Mouse (Mus musculus): Measurements from ENCODE around the gene Stap2. TPM values are rescaled to one million over a fixed set of nuclear protein-coding genes. Genes with fewer than 3 reads are reported as not detected.

Gene Stap2
- total and polyA plus RNA-seq, 3 experiments = 12.2 to 28.6 (median 14.8) TPM

DNA sequence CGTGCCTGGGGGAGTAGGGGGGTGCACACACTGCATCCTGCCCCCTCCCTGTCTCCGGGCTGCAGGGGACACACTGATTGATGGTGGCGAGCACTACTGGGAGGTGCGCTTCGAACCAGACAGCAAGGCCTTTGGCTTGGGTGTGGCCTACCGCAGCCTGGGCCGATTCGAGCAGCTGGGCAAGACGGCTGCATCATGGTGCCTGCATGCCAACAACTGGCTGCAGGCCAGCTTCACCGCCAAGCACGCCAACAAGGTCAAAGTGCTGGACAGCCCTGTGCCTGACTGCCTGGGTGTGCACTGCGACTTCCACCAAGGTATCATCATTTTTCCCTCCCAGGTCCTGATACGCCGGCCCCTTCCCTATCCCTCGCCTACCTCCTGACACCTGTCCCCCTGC, 9.4 kb downstream of the Stap2 start:
- Histone ChIP-seq H3K4me3 (no peak overlapping the region), H3K27me3 (ENCODE audit: control insufficient read depth, insufficient read depth, low read length) (no peaks in the 10 kb centered on the region), H3K36me3 (ENCODE audit: control insufficient read depth, insufficient read depth, low read length) (no peaks in the 10 kb centered on the region), H3K9ac (ENCODE audit: low read depth, low read length) (no peak overlapping the region), H3K4me1 (ENCODE audit: control insufficient read depth, insufficient read depth, low read length) (no peaks in the 10 kb centered on the region), H3K27ac (no peak overlapping the region), H3K79me2 (replicated peaks; ENCODE audit: control insufficient read depth, insufficient read depth, low read length) (no peaks in the 10 kb centered on the region)
- DNase-seq = peak in 1 of 2 experiments; percentile 52
- TF ChIP-seq CTCF (IDR thresholded peaks at IDR 0.05) = no peak
- intact Hi-C loops (cut with DNase I) = no loop called here
- WGBS = 74% methylated on average over 15 of the region's 15 CpGs

DNA sequence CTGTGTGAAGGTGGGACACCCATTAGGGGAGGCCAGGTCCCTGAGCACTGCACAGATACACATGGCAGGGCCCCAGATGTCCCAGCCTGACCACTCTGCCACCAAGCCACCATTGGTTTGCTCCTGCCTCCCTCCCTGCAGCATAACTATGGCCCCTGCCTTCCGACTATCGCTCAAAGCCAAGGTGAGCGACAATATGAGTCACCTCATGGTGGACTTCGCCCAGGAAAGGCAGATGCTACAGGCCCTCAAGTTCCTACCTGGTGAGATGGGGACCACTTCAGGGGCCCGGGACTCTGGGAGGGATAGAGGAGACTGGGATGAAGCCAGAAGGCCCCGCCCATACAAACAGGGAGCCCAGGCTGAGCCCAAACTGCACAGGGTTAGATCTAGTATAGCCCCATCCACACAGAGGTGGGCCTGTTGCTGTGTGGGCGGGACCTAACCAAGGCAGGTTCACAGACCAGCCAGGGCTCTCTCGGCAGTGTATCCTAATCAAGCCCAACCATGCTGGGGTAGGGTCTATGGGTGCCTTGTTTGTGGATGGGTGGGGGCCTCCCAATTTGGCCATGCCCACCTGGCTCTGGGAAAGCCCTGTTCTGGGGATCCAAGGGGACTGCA, 15.0 kb downstream of the Stap2 start:
- no peak overlapping the region for H3K27ac ChIP-seq
- H3K9ac ChIP-seq (ENCODE audit: low read depth, low read length) = no peak overlapping the region
- H3K4me3 ChIP-seq = no peak overlapping the region
- no peaks in the 10 kb centered on the region for H3K4me1 ChIP-seq (ENCODE audit: control insufficient read depth, insufficient read depth, low read length)
- intact Hi-C loops (cut with DNase I) = no loop called here
- no peak for DNase-seq
- 74% methylated on average over 8 of the region's 8 CpGs for WGBS
- no peaks in the 10 kb centered on the region for H3K36me3 ChIP-seq (ENCODE audit: control insufficient read depth, insufficient read depth, low read length)
- TF ChIP-seq EP300 (IDR thresholded peaks at IDR 0.05; ENCODE audit: insufficient read depth, low read depth, low read length) (no peak), POLR2A (IDR thresholded peaks at IDR 0.05; ENCODE audit: insufficient read depth, low read depth, low read length) (no peak), CTCF (IDR thresholded peaks at IDR 0.05) (no peak)
- H3K79me2 ChIP-seq (replicated peaks; ENCODE audit: control insufficient read depth, insufficient read depth, low read length) = no peaks in the 10 kb centered on the region
- H3K27me3 ChIP-seq (ENCODE audit: control insufficient read depth, insufficient read depth, low read length) = peaks cover 5% of the 10 kb centered on the region

DNA sequence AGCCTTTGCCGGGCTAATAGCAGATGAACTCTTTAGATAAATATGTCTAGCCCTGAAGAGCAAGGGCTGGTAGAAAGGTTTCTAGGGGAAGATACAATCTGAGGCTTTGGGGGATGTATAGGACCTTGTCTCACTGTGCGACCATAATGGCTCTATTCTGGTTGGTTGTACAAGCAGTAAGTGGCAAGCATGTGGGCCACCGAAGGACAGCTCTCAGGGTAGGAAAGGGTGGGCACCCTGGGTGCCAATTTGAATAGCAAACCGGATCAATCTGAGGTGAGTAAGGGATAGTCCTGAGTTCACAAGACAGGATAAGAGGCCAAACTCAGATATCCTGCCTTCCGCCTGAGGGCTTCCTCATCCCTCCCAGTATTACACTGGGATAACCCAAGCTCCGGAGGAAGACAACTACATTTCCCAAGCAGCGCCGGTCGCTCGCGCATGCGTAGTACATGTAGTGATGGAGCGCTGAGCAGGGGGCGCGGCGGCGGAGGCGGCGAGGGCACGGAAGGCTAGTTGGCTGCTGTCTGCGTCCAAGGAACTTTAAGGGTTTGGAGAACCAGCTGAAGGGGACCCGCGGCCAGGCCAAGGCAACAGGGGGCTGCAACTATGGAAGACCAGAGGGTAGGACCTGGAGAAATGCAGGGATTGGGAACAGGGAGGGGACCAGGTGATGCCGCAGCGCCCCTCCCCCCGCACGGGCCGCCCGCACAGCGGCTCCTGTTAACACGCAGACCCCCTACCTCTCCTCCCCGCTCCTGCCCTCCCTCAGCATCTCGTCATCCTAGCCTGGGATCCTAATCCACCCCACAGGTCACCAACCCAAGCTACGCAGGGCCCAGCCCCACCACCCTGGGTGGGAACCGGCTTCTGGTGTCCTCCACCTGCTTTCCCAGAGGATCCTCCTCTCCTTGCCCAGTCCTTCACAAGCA, 19.1 kb downstream of the Stap2 start, which contains the start of gene Fsd1:
TSS of gene Fsd1 (plus strand) at position 480 of the 932 bp plus-strand sequence.
- H3K4me3 ChIP-seq = no peak within 1 kb of the TSS
- DNase-seq = no peak
- no peak within 1 kb of the TSS for H3K27ac ChIP-seq
- H3K9ac ChIP-seq (ENCODE audit: low read depth, low read length) = no peak within 1 kb of the TSS
- H3K36me3 ChIP-seq (ENCODE audit: control insufficient read depth, insufficient read depth, low read length) = no peaks in the 10 kb centered on the region
- peaks cover 5% of the 10 kb centered on the region for H3K27me3 ChIP-seq (ENCODE audit: control insufficient read depth, insufficient read depth, low read length)
- 11% methylated on average over 34 of the region's 35 CpGs for WGBS
- intact Hi-C loops (cut with DNase I) = no loop called here
- H3K4me1 ChIP-seq (ENCODE audit: control insufficient read depth, insufficient read depth, low read length) = no peaks in the 10 kb centered on the region
- no peaks in the 10 kb centered on the region for H3K79me2 ChIP-seq (replicated peaks; ENCODE audit: control insufficient read depth, insufficient read depth, low read length)
- TF ChIP-seq EP300 (IDR thresholded peaks at IDR 0.05; ENCODE audit: insufficient read depth, low read depth, low read length) (no peak), POLR2A (IDR thresholded peaks at IDR 0.05; ENCODE audit: insufficient read depth, low read depth, low read length) (no peak), CTCF (IDR thresholded peaks at IDR 0.05) (no peak)

DNA sequence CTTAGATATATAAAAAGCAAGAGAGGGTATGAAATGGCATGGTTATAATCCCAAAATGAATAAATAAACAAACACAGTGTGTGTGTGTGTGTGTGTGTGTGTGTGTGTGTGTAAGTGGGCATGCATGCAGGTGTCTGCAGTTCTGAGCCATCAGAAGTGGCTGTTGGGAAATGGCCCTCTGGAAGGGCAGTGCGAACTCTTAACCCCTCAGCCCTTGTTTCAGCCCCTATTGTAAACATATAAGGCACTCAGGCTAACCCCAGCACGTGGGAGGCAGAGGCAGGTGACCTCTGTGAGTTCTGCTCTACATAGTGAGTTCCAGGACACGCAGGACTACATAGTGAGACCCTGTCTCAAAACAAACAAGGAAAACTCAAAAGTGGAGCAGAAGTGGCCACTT, 28.1 kb downstream of the Stap2 start:
- TF ChIP-seq POLR2A (IDR thresholded peaks at IDR 0.05; ENCODE audit: insufficient read depth, low read depth, low read length) (no peak), CTCF (IDR thresholded peaks at IDR 0.05) (no peak), EP300 (IDR thresholded peaks at IDR 0.05; ENCODE audit: insufficient read depth, low read depth, low read length) (no peak)
- DNase-seq = no peak
- no peaks in the 10 kb centered on the region for H3K36me3 ChIP-seq (ENCODE audit: control insufficient read depth, insufficient read depth, low read length)
- H3K27me3 ChIP-seq (ENCODE audit: control insufficient read depth, insufficient read depth, low read length) = no peaks in the 10 kb centered on the region
- H3K27ac ChIP-seq = no peak overlapping the region
- H3K4me3 ChIP-seq = no peak overlapping the region
- WGBS = 71% methylated on average over 3 of the region's 3 CpGs
- H3K79me2 ChIP-seq (replicated peaks; ENCODE audit: control insufficient read depth, insufficient read depth, low read length) = no peaks in the 10 kb centered on the region
- intact Hi-C loops (cut with DNase I) = no loop called here
- H3K9ac ChIP-seq (ENCODE audit: low read depth, low read length) = no peak overlapping the region
- H3K4me1 ChIP-seq (ENCODE audit: control insufficient read depth, insufficient read depth, low read length) = no peaks in the 10 kb centered on the region

DNA sequence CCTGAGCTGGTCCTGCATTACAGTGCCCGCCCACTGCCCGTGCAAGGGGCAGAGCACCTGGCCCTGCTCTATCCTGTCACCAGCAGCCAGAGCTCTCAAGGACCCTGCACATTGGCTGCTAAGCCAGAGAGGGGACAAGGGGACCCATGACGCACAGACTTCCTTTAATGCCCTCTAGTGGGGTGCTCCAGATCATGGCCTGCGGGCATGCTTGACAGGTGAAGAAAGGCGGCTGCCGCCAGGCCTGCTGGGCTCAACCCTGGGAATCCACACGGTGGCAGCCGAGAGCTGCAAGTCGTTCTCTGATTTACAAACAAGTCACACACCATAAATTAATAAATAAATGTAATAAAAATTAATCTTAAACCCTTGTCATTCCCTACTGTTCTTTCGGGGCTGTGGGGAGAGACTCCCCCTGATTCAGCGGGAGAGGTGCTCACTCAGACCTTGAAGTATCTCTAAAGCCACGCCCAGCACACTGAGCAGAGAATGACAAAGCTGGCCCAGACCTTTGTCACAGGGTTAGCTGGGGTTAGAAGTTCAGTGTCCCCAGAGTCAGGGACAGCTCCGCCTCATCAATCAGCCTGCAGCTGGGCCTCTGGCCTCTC, 29.0 kb downstream of the Stap2 start:
- WGBS = 17% methylated on average over 13 of the region's 13 CpGs
- intact Hi-C loops (cut with DNase I) = loop anchor here (1.0 kb wide), 1 partner anchor 34 kb away; no protein-coding TSS in a partner anchor
- Histone ChIP-seq H3K4me1 (ENCODE audit: control insufficient read depth, insufficient read depth, low read length) (no peaks in the 10 kb centered on the region), H3K4me3 (no peak overlapping the region), H3K27ac (no peak overlapping the region), H3K36me3 (ENCODE audit: control insufficient read depth, insufficient read depth, low read length) (no peaks in the 10 kb centered on the region), H3K9ac (ENCODE audit: low read depth, low read length) (no peak overlapping the region), H3K27me3 (ENCODE audit: control insufficient read depth, insufficient read depth, low read length) (no peaks in the 10 kb centered on the region), H3K79me2 (replicated peaks; ENCODE audit: control insufficient read depth, insufficient read depth, low read length) (no peaks in the 10 kb centered on the region)
- peak; percentile 75 to 85 for DNase-seq
- no peak for TF ChIP-seq POLR2A (IDR thresholded peaks at IDR 0.05; ENCODE audit: insufficient read depth, low read depth, low read length)
- peak; percentile 15; the same call in 1 of the 2 replicates for TF ChIP-seq EP300 (IDR thresholded peaks at IDR 0.05; ENCODE audit: insufficient read depth, low read depth, low read length)
- peak; percentile 99; the same call in 1 of the 2 replicates for TF ChIP-seq CTCF (IDR thresholded peaks at IDR 0.05)
